Mouse (Mus musculus) E14TG2a.4 (cell line): Measurements from ENCODE around the gene Coq2.

Experiments
- CTCF ChIP-seq: conservative IDR thresholded peaks from 2 replicates; pipeline ENCODE4 v1.5.1; 2014; ENCODE audit warnings: low read length
- NANOG ChIP-seq: IDR thresholded peaks from 2 replicates; pipeline ENCODE4 v1.6.1; 2014; ENCODE audit warnings: borderline replicate concordance, low read length, mixed read lengths

- no peak for TF ChIP-seq CTCF
- TF ChIP-seq NANOG = no peak
These were observed 36.5 kb downstream of the Coq2 start for GRCm38 (mm10) chr5:100638483-100638882.
